Mouse (Mus musculus) adrenal gland, adult (tissue): ENCODE results near the gene Ntpcr.
A peak's percentile ranks its signal among the peaks of the same experiment; 100 is the strongest.

Source experiments
- DNase-seq, 2 experiments: peaks; one replicate each; pipeline ENCODE4 v3.0.0; 2022 to 2023; ENCODE audit warnings: low spot score in 1 of 2; ENCODE audit not compliant: inconsistent age in 2 of 2

Ntpcr gene

DNA sequence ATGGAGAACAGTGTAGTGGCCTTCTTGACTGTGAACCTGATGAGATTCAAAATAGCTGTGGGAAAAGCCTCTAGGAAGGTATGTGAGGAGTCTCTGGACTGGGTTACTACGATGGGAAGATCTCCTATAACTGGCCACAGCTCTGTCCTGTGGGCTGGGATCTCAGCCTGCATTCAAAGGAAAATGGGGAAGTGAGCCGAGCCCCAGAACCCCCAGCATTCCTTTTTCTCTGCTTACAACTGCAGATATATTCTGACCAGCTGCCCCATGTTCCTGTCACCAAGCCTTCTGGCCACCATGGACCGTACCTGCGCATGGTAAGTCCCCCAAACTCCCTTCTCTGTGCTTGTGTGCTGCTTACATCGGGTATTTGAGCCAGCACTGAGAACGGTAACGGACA is at the start of gene Ntpcr:
TSS of gene Ntpcr (plus strand) at position 218 of the 400 bp plus-strand sequence.
- DNase-seq: no peak

DNA sequence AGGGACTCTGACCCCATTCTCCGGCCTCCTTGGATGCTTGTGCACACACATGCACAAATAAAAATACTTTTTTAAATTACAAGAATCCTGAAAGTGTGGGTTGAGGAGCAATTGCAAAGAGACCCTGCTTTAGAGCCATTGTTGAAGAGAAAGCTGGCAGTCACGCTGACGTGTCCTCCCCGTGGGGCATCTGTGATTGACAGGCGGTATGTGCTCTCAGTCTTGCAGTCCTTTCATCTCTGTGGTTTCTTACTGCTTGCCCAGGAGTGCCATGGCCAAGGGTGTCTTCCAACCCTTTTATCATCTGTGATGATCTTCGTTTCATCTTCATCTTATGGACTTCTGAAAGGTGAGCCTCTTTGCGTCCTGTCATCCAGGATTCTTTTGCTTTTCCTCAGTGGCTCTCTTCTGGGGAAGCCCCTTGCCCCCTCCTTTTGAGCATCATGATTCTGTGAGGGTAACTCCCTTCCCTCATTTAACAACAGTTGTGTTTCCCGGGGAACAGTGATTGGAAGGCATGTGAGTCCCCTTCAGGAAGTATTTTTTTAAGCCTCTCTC is 48.8 kb upstream of the Ntpcr start:
- DNase-seq: peak in 1 of 2 experiments; percentile 45

DNA sequence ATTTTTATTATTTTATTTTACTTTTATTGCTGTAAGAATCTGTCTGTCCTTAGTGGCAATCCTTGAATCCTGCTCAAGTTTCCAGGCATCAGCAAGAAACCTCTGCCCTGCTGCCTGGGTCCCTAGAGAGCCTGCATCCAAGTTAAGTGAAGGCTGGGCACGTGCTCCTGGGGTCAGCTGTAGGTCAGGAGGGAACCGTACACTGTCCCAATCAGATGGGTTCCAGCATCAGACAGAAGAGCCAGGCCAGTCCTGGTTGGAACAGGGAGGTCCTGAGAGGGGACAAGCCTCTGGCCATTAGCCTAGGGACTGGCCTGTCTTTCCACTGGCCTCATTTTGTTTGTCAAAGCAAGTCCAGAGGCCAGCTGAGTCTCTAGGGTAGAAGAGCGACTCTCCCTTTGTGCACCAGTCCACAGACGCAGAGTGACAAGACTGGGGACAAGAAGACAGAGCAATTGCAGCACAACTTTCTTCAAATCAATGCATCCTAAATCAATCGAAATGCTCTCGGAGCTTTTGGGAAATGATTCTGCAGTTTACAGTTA is 44.5 kb upstream of the Ntpcr start:
- no peak for DNase-seq

DNA sequence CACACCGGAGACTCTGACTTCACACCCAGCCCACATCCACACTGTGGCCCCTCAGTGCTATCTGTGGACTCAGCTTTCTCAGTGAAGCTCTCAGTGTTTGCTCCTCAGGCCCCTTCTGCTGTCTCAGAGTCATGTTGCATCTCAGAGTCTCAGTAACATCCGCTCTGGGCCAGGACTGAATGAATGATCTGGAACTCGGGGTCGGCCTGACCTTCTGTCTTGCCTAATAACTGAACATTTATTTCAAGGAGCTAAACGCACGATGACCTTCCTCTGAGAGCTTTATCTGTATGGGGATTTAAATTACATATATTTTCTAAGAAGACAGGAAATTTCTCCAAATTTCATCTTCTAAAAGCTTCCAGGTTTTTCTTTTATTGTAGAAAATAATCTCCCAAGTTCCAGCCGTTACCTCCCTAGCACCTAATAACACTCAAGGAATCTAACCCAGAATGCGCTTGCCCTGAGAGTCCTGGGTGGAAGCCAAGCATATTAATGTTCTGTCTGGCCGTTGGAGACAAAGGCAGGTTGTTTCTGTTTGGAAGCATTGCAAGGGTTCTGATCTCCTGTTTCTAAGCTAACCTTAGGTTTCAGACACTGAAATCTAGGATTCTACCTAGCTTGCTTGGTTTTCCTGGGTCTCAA is 43.4 kb upstream of the Ntpcr start:
- DNase-seq: peak in 1 of 2 experiments; percentile 80

DNA sequence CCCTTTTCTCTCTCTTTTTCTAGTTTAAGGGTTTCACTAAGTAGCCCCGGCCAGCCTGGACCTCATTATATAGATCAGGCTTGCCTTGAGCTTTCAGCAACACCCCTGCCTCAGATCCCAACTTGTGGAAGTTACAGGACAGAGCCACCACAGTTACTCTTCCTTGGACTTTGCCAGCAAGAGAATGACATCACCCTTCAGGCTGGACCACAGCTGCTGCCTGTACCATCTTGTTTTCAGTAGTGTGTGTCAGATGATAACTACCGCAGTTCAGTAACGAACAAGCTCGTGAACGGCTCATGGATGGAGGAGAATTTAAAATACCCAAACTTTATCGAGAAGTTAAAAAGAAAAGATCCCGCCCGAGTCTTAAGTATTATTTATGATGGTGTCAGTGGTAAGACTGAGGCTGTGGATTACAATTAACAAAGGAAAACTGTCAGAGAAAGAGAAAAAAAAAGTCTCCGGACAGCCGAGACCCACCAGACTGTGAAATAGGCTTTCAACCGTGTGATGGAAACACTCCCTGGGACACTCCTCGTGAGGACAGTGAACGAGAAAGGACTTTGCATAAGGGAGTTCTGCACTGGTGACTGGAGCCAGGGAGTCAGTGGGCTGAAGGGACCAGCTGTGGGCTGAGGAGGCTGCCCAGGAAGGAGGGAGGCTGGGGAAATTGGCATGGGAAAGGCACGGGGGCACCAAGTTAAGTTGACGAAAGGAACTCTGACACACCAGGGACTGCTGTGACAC is 39.4 kb upstream of the Ntpcr start:
- DNase-seq: no peak

DNA sequence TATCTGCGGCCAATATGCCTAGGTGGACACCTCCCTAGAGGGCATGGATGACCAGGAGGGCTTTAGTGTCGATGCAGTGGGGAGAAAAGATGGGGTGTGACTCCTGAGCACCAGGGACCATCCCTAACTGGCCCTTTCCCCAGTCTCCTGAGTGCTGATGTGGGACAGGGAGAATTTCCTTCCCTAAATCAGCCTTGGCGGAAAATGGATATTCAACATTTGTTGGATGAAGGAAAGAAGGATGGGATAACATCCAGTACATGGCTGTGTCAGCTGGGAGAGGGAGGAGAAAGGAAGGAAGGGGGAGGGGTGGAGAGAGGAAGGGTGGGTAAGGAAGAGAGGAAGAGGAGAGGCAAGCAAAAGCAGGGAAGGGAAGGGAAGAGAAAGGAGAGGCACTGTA is 38.8 kb upstream of the Ntpcr start:
- no peak for DNase-seq

DNA sequence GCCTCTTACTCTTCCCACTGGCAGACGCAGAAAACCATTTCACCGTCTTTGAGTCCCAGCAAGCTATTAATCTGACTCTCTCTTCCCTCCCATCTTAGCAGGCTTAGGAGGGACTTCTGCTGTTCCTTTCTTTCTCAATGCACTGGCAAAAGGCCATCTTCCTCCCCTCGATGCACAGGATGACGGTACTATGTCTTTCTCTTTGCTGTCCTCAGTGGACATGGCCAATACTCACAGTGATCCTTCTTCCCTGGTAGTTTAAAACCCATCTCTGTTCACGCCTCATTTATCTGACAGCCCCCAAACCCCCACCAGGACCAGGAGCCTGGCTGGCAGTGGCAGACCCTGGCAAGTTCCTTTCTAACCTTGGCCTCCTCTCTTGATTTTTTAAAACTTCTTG is 37.3 kb upstream of the Ntpcr start:
- DNase-seq: no peak

DNA sequence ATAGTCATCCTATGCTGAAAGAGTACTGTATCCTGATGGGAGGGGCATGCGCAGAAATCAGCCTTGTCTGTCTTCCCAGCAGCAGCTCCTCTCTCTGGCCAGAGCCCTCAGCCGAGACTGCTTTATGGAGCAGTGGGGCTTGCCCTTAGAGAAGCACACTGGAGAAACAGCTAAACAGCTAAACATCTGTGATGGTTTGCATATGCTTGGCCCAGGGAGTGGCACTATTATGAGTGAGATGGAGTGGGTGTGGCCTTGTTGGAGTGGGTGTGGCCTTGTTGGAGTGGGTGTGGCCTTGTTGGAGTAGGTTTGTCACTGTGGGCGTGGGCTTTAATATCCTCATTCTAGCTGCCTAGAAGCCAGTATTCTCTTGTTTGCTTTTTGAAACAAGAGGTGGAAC is 36.6 kb upstream of the Ntpcr start:
- DNase-seq: no peak

DNA sequence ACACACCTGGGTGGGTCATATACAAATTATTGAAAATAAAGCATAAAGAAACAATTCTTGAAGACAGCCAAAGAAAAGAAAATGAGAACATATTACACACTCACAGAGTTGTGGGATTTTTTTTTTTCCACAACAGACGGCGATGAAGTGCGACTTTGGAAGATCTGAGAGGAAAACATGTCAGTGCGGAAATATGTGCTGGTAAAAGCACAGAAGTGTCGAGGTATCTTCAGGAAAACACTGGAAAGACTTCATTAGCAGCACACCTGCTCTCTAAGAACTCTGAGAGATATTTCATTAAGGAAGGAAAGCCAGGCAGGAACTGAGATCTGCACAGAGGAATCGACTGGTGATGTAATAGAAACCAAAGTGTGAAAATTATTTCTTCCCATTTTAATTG is 33.8 kb upstream of the Ntpcr start:
- DNase-seq: no peak

DNA sequence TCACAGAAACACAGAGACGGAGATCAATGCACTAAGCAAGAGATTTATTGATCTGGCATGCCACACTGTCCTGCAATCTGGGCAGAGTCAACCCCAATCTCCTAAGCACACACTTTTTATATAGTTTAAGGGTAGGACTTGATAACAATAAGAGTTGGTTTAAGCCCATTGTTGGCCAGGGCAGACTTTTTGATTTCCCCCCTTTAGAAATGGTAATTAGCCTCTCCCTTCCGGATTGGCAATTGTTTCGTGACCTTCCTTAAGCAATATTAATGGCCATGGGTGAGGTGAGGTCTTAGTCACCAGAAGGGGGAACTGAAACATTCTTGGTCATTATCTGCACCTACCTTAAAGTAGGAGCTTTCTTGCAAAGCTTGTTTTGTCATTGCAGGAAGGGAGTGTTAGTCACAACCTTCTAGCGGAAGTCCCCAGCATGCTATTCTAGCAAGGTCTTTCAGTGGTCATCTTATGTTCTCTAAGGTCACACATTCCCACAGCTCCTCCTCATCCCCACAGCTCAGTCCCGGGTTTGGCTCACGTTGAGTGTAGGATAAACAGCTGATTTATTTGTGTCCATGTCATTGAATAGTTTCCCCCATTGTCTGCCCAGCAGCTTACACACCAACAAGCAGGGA is 30.3 kb upstream of the Ntpcr start:
- no peak for DNase-seq

DNA sequence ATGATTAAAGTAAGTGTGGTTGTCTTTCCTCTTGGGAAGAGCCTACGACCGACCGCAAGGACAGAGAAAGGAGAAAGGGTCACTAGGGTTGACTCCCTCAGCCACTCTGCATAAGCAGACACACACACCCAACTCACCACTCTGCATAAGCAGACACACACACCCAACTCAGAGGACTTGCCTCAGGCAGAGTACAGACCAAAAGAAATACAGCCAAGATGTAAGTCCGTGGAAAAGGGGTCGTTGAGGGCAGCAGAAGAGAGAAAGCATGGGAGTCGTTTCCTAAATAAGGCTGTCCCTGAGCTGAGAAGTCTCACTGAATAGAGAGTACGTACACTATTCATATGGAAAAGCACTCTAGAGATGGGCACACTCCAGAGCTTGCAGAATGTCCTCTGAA is 29.4 kb upstream of the Ntpcr start:
- DNase-seq: no peak

DNA sequence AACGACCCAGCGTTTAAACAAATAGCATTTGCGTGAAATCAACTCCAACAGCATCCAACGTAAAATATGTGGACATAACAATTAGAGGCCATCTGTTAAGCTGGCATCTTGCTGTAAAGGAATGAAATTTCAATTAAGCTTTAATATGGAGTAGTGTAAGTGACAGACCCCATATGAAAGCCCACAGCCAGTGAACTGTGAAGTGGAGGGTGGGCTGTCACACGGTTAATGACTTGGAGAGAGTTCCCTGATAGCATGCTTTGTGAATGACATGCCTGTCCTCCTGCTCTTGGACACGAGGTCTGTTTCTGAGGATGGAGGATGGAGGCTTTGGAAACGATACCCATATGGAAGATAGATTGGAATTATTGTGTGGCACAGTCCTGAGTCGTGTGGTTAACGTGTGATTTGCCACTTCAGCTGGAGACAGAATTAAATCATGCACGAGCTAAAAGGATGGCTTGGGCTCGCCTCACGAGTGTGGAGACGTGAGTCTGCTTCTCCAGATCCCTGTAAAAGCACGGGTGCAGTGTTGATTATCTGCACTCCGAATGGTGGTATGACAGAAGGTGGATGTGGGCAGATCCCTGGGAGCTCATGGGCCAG is 26.8 kb upstream of the Ntpcr start:
- no peak for DNase-seq

DNA sequence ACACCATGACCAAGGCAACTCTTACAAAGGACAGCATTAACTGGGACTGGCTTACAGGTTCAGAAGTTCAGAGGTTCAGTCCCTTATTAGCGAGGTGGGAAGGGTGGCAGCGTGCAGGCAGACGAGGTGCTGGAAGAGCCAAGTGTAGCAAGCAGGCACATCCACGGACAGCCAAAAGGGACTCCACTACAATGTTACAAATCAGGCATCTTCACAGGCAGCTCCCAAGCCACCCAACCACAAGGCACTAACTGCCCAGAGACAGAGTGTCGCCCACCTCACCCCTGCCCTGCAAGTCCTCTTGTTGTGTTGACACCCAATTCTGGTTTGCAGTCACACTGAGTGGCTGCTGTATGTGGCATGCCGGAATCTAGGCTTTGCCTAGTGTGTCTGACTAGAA is 25.3 kb upstream of the Ntpcr start:
- DNase-seq: no peak

DNA sequence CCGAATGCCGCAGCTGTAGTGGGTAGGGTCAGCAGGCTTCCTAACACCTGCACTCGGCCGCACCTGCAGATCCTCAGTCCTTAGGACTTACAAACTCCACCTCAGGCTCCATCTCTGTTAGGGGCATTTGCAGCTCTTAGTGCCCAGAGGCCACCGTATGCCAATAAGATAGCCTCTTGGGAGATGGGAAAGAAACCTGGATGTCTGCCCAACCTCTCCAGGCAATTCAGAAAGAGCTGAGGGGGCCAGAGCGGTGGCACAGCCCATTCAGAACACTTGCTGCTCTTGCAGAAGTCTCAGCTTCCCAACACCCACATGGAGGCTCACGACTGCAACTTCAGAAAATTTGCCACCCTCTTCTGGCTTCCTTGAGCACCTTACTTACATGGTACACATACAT is 23.9 kb upstream of the Ntpcr start:
- no peak for DNase-seq

DNA sequence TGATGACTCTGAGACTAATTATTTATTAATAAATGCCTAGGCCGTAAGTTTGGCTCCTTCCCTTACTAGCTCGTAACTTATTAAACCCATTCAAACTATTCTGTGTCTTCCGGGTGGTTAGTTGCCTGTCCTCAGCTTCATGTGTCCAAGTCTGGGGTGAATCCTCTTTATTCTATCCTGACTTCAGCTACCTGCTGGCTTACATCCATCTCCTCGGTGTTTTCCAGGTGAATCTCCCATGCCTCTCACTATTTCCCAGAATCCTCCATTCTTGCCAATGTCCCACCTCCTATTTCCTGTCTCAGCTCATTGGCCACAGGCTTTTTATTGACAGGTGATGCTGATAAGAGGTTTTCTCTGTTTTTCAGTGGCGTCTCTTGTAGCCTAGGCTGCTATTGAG is 20.6 kb upstream of the Ntpcr start:
- no peak for DNase-seq

DNA sequence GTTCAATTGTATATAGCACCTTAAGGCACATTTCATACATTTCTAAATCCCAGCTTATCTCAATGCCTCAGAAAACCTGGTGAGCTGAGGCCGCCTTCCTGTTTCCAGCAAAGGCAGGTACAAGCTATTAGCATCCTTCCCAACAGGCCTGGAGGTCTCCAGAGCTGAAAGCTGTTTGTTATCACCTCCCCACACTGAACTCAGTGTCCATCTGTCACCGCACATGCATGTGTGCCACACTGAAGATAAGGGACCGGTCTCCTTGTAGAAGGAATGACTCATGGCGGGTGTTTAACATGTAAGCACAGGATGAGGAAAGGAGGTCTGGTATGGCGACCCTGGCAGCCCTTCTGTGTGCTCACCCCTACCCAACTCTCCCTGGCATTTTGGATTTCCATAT is 18.2 kb upstream of the Ntpcr start:
- DNase-seq: no peak

DNA sequence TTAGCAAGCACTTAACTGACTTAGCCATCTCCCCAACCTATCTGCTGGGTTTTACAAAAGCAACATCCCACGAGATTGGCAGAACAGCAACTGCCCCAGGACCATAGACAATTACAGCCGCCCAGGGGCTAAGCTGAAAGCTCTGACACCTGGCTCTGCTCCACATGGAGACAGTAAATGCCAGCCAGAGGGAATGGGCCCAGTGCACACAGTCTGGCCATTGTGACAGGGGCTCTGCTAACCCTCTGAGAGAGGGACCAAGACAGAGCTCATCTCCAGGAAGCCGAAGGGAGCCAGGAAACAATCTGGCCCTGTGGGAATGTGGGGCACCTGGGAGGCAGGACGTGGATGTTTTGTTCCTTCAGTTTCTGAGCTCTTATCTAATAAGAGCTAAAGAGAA is 13.6 kb upstream of the Ntpcr start:
- no peak for DNase-seq

DNA sequence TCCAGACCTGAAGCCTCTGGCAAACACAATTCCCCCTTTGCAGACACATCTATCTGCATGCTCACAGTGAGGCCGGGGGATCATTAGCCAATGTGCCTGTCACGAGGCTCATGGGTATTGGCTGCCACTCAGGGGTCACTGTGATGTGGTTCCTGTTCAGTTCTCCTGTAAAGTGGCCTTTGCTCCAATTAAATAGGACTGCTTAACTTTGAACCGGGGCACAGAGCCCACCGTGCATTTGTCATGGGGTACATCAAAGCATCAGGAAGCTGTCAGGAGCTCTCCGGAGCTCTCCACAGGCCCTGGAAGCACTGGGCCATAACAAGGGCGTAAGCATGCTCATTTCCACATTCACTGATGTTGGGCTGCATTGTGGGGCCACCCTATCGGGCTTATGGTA is 13.2 kb upstream of the Ntpcr start:
- DNase-seq: no peak

DNA sequence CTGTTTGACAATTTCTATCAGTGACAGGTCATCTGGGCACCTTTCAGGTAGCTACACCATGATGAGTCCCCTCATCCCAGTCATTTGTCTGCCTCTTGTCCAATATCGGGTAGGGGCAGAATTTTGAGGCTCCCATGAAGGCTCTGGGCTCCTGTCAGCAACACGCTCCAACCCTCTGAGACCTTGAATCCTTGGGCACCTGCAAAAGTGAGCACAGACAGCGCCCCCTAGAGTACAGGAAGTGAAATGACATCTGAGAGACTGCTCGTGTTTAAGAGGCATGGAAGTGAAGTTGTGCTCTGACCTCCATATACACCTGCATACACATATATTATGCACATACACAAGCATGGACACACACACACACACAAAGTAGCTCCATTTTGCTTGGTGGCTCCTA is 10.8 kb upstream of the Ntpcr start:
- no peak for DNase-seq

DNA sequence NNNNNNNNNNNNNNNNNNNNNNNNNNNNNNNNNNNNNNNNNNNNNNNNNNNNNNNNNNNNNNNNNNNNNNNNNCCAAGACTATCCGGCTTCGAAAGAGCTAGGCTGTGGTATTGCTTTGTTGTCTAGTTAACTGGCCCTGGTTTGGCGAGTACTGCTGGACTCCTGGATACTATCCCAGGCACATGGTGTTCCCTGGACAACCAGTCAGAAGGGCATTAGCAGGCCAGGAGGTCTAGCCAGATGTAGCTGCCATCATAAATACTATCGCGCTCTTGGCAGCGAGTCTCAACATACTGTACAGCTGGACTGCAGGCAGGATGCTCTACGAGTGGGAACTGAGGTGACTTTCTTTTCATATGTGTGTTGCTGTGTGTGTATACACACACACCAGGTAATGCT is 7.1 kb upstream of the Ntpcr start:
- DNase-seq: no peak

DNA sequence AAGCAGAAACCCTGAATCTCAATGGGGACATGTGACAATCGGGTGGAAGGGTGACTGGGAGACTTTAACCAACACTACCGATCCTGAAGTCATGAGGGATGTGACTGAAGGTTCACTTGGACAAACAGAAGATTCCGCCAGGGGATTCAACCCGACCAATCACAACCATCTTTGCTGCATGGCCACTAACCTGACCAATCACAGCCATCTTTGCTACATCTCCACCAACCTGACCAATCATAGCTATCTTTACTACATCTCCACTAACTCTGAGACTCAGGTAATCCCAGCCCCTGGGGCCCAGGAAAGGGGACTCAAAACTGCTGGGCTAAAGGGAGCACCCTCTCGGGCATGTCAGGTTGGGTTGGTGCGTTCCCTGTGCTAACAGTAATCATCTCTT is 6.3 kb upstream of the Ntpcr start:
- no peak for DNase-seq
